Mouse (Mus musculus): ENCODE measurements at regions not wholly inside any gene's neighbourhood (a gene's known extent, or its start where the extent isn't known, plus 50 kb on each side); places are given as distances from the start of the nearest gene placed in this dataset.

DNA sequence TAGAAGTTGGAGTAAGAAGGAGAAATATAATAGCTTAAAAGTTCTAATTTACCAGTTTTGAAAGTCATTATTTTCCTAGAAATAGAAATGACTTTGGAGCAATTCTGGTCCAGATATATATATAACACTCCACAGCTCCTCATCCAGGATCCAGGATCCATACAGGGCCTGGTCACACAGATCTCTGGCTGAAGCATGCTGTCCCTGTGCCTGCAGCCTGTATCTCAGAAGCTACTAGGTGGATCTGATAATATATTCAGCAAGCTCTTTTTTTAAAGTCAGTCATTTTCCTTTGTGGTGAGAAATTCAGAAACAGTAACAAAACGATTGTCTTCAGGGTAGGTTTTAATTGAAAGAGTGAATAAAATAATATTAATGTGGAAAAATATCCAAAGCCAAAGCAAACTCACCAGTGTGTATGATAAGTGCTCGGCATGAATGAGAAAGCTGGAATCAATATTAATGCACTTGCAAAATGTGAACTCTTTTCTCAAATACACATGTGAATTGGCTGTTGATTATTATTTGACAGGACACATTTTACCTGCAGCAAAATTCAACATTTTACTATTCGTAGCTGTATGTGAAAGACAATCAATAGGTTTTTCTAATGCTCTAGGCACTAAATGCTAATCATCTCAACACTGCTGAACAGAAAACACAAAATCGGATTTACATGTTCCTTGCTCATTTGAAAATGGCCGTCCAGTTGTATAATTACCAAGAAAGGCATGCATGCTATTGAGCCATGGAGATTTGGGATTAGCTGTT lies 288.1 kb upstream of the Cxadr start:
- no peak for DNase-seq (ENCODE audit: low spot score)

DNA sequence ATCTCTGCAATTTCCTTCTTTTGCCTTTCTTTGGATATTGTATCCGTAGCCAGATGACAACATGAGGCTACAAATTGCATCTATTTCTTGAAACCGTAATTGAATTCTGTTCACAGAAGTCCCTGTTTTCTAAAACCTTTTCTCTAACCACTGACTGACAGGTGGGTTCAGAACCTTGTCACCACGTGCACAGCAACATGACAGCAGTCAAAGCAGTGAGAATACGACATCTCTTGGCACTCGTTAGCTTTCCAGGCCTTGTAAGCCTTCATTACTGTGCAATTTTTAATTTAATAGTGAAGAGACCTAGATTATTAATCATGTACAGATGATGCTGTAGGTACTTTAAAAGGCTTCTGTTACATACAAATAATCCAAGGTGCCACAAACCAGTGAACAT lies 297.3 kb upstream of the Cxadr start:
- DNase-seq (ENCODE audit: low spot score) = no peak

DNA sequence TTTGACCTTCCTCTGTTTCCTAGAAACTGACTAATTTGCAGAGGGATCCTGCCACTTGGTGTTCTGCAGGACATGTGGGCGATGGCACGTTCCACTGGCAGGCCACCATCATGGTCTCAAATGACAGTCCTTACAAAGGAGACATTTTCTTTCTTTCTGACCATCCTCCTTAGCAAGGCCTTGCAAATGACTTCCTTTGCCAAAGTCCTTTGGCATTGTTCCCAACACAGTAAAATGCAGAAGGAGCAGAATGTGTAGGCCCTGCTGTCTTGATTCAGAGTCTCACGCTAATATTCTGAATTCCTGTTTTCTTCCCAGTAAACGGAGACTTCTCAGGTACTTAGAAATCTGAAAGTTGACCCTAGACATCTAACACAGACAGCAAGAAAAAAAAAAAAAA lies 308.3 kb upstream of the Cxadr start:
- DNase-seq (ENCODE audit: low spot score) = no peak

DNA sequence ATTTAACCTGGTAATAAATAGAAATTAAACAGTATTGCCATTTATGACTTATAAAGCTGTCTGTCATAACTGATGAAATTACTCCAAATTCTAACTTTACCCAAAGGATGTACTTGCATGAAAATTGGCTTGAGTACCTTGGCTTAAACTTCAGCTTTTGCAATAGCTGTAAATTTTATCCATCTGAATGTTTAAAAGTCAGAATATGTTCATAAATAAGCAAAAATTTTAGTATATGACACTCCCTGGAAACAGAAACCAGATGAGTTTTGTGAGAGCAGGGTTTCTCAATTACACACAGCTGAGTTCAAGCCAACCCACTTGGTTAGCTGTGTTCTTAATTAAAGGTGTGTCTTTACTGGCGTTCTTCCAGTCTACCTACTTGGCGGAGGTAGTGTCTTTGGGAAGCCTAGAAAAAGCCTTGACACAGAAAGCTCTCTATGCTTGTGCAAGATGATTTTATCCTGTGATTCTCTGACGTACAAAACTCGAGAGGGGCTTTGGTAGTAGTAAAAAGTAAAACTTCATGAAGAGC lies 311.4 kb upstream of the Cxadr start:
- DNase-seq (ENCODE audit: low spot score) = no peak

DNA sequence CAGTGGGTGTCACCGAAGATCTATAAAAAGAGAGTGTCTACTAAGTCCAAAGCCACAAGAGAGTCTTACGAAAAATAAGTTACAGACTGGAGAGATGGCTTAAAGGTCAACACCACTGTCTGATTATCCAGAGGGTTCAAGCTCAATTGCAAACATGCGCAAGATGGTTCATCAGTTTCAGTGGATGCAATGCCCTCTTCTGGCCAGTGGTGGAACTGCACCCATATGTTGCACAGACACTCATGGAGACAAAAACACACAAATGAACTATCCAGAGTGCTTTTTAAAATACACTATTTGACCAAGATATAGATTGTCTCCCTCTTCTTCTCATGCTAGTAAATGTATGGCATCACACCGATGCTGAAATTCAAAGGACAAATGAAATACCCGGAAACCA lies 312.1 kb upstream of the Cxadr start:
- no peak for DNase-seq (ENCODE audit: low spot score)

DNA sequence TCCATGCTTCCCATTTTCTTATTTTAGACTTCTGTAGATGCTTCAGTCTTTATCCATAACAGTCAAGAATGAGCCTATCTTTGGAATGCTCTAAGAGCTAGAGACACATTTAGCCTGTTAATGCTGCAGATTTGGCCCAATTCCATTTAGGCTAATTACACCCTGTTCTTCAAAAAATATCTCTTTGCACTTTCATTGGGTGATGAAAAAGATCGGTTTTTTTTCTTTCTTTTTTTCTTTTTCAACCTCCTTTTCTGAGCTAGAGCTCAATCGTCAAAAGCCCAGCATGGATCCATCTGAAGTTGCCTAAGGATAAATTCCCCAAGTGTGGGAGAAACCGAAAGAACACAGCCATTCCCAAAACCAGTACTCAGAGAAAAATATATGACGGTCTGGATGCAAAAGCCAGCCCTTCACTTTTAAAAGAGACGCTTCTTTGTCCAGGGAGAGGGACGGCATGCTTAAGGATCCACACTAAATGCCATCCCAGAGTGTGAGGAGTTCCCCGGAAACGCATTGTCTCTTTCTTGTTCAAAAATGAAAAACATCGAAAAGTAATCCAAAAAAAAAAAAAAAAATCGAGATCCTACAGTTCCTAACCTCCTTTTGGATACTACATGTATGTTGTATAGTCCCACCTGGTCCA lies 314.3 kb upstream of the Cxadr start:
- DNase-seq (ENCODE audit: low spot score) = no peak

DNA sequence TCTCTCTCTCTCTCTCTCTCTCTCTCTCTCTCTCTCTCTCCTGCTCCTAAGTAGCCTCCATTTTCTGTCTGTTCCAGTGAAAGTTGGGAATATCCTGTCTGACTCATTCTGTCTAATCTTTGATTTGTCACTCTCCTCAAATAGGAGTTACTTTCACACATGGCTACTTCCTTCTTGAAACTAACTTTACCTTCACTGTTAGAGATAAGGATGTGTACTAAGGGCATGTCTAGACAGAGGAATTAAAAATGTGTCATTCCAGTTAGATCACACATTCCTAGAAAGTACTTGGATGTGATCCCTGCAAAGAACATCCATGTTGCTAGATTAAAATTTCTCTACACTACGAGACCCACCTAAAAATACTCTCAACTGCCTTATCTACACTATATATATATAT lies 346.9 kb upstream of the Gm11146 start:
- DNase-seq (ENCODE audit: low spot score) = no peak

DNA sequence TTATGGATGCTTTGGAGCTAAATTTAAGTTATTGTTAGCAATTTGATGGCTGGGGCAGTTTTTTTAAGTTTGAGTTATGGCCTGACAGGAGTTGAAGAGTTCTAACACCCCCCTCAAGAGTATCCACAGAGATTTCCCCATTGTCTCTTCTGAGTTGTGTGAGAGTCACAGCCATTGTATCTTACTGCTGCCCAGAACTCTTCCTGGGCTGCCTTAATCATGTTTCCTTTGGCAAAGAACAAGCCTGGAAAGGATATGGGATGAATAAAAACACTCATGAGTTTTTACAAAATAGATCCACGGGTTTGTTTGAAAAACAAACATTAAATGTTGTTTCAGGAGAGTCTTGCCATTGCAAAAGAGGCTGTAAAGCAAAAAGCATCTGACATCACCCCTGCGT lies 343.5 kb upstream of the Gm11146 start:
- DNase-seq (ENCODE audit: low spot score) = no peak

DNA sequence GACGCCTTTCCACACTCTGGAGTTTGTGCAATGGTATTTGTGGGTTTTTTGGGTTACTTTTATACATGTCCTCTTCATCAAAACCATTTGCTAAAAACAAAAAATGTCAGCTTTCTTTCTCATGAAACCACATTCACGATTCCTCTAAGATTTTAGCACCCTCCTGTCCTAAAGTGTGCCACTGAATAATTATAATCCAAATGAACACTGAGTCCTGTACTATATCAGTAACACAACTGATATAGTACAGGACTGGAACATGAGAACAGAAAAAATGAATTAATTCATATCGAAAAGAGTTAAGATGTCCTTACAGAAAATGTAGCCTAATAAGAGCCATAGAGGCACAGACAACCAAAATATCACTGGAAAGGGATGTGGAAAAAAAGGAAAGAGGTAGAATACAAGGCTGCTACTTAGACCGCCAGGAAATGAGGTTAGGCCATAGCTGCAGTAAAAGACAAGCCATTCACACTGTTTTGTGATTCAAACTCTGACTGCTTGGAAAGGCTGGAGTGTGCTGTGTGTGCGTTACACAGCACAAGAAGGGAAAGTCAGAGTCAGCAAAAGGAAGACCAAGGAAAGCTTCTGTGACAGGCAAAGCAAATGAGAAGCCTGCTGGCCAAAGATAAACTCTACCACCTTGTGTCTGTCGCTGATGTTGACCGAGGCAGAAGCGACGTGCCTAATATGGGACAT lies 329.3 kb upstream of the Gm11146 start:
- DNase-seq (ENCODE audit: low spot score) = no peak

DNA sequence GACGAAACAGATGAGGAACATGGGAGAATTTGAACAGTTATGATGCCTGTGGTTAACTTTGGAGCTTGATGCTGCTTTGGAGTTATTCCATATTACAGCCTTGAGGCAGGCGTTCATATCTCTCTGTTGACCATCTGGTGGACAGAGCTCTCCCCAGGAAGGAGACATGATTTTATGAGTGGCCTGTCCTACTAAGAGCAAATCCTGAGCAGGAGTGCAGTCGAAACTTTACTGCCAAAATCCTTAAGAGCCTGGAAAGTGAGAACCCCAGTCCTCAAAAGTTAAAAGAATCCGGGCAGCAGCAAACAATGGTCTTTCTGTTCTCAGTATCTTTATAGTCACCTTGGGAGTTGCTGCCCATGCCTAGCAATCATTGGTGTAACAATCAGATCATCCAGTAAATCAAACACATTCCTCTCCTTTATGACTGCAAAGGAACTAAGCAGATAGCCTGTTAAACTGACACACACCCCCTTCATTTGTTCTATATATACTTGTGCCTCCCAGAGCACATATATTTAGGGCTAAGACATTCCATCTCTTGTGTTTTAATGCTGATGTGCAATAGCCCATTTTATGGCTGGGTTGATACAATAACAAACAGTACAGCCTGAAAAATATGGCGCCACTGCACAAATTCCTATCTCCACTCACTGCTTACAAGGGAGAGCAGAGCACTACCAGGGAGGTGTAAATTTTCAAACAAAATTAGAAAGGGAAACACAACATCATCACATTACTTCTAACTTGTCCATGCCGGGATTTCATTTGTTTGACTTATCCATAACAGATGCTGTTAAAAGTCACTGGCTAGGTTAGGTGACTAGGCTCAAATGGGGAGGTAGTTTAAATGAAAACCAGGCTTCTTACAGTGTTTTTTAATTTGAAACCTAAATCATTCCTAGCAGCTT lies 312.5 kb upstream of the Gm11146 start:
- DNase-seq (ENCODE audit: low spot score) = no peak

DNA sequence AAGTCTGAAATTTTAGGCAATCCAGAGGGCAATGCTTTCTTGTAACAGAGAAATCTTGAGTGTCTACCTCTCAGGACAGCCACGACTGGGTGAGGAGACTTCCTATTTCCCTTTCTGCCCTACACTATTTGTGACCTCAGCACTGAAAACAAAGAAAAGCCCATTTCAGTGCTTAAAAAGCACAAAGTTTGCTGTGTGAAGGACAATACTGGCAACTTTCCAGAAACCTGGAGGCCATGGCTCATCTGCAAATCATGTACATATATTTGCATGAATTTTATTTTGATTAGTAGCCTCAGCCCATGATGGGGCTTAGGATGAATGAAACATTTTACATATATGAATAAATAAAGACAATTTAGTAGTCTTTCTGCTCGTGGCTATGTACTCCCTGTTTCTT lies 292.4 kb upstream of the Gm11146 start:
- DNase-seq (ENCODE audit: low spot score) = no peak

DNA sequence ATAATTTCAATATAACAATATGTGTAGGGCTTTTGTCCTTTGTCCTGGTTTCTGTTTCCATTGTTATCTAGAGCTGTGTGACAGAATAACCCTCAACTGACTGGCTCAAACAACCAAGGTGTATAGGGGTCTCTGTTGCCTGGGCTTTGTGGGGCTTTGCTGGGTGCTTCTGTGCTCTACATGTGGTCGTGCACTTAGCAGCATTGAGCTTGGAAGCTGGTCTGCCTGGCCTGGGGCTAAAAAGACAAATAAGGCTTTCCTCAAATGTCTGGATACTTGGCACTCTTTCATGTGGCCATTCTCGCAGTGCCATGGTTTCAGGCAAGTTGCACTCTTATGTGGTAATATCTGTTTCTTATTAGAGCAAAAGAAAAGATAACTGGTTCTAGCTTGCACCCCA lies 291.8 kb upstream of the Gm11146 start:
- no peak for DNase-seq (ENCODE audit: low spot score)

DNA sequence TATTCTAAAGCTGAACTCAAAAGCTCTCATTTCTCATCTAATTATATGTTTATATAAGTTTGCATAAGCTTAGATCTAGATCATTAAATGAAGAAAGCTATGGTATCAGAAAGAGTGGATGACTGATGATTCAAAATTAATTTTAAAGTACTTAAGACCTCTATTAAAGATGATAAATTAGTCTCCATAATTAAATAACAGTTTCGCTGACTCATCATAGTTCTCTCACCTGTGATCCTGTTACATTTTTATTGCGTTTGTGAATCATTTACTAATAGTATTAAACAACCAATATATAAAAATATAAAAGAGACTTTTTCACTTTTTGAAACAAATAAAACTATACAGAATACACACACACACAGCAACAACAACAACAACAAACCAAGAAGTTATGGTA lies 290.8 kb upstream of the Gm11146 start:
- DNase-seq (ENCODE audit: low spot score) = no peak

DNA sequence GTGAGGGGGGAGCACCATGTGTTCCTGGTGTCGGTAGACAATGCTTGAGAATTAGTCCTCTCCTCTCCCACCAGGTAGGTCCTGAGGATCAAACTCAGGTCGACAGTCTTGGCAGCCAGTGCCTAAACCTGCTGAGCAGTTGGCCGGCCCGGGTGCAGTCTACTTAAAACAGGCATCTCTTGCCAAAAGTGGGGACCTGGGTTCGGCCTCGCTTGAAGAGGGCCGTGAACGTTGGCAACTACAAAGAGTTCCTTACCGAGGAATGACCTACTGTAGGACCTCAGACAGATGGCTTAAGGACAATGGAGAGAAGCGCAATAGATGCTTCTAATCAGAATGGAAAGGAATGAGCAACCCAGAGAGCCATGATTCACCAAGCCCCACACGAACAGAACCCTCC lies 287.5 kb upstream of the Gm11146 start:
- no peak for DNase-seq (ENCODE audit: low spot score)

DNA sequence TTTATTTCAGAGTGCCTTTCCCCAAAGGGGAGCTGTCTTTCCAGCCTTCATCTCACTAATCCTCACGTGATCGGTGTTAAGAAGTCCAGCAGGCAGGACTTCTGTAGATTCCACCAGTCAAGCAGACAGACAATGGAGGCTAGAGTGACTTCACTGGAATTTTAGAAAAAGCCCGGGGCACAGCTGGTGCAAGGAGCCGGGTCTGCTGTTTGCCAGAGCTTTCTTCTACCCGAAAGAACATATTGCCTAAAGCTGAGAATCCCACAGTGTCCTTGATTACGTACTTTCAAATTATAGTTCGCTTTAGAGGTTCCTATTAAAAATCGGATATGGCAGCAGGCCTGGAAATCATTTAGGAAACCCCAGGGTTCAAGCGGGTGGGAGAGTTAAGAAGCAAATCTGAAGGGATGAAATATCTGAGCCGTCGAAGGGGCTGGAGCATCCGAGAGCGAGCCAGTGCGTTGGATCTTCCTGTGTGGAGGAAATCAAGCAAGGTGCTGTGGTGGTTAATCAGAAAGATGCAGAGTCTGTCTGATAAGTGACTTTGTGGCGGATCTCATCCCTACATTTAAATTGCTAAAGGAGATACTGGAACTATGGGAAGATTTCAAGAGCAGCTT lies 283.3 kb upstream of the Gm11146 start:
- no peak for DNase-seq (ENCODE audit: low spot score)

DNA sequence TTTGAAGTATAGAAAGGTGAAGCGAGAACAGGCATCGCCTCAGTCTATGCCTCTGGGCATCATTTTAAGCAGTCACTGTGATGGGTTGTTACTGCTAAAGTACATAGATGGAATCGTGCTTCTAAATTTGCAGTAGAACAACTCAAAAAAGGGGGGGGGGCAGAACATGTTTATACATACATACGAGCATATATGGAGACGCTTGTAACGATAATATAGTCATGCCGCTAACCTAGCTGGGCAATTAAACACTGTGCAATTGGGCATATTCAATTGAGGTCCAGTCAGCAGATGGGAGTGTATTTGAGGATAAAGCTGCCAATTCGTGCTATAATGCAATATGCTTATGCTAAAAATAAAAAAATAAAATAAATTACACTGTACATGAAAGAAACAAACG lies 282.6 kb upstream of the Gm11146 start:
- DNase-seq (ENCODE audit: low spot score) = no peak

DNA sequence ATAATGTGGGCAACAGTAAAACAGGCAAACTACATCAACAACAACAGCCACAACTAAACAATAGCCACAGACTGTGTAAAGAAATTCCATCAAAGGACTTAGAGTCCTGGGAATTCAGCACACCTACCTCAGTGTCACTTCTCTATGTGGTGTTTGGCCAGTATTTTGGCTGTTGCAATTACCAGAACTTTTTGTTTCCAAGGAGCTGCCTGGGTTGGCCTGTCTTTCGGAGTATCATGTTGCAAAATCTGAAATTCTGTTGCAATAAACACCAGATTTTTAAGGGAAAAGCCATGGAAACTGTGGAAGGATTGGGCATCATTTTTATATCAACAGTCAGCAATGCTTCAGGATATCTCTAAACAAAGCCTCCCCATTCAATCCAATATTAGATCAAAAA lies 275.1 kb upstream of the Gm11146 start:
- no peak for DNase-seq (ENCODE audit: low spot score)

DNA sequence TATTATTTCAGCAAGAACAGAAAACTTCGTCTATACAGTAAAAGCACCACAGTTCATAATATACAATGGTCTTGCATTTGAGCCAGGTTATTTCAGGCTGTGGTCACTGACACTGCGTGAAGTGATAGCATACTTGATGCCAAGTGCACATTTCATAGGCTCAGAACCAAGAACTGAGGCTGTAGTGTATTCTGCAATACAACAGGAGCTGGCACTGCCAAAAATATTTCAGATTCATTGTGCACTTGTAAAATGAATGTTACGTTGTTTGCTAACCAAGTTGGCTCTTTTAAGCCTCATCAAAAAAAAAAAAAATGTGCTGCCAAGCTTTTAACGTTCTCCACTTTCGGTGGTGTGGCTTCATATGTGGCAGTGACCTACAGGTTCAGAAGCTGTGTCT lies 261.4 kb upstream of the Gm11146 start:
- DNase-seq (ENCODE audit: low spot score) = no peak

DNA sequence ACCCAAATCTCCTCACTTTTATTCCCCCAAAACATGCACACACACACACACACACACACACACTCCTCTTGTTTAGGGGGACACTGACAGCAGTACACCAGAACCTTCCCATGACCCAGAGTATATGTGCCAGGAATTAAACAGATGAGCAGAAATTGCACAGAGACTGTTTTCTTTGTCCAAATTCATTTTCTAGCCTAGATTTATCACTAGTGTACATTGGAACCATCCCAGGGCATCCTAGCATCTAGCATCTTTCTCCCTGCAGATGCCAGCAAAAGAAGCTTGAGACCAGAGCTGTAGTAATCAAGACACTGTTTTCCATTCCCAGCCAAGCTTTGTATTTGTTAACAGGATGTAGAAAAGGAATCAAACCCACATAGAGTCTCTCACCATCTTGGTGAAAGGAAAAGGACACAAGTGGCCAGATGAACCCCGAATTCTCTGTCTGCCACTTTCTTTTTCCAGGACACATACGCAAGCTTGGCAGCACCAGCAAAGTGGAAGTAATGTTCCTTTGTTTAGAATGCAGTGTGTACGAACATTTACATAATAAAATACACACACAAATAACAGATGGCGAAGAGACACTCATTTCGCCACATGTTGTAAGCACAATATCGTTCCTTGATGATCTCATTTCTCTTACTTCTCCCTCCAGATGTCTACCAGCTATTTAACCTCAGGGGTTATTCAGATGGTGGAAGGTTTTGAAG lies 250.3 kb upstream of the Gm11146 start:
- no peak for DNase-seq (ENCODE audit: low spot score)

DNA sequence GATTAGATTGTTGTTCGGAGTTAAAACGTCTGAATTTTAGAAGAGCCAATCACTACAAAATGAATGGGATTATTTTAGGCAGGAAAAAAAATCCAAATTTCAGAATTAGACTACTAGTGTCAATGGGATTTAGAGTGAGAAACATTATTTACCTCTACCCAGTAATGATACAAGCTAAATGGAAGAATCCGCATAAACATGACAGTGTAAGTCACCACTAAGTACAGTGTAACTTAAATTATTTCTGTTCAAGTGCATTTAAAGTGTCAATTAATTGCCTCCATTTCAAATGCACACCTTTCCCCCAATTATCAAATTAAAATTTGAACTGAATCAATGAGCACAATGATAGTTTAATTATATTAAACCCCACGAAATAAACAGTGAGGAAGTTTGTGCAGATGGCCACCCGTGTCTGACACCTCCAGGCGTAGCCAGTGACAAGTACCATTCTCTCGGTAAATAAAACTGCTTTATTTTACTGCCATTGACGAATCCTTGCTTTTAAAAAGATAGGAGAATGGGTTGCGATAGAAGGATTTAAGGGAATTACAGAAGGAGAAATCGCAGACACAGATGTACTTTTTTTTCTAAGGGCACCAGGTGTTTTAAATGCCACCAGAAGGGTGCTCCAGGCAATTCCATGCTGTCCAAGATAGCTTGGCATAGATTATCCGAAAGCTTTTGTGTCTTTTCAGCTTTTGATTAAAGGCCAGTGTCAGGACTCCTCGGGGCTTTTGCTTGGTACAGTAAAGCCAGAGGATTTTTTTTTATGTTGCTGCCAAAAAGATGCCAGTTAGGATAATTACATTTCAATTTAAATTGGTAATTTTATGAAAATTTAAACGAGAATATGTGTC lies 249.5 kb upstream of the Gm11146 start:
- DNase-seq (ENCODE audit: low spot score) = no peak

Measured in yolk sac, embryonic 10.5 days (tissue).